Mouse (Mus musculus) limb, embryonic 10.5 days (tissue): Measurements from ENCODE around the gene Ppdpf. TPM values are rescaled to one million over a fixed set of nuclear protein-coding genes. Genes with fewer than 3 reads are reported as not detected.

ENCODE experiments used
- DNase-seq: peaks from one replicate; pipeline ENCODE4 v3.0.0-alpha.2; 2017; ENCODE audit warnings: low spot score
- H3K27ac ChIP-seq: fragments of 300-500 bp; sonication (generic); 2 replicates; pipeline ENCODE4 v1.5.1; 2016; ENCODE audit warnings: mild to moderate bottlenecking
- H3K27me3 ChIP-seq: fragments of 300-500 bp; sonication (generic); 2 replicates; pipeline ENCODE4 v1.6.1; 2016; ENCODE audit warnings: low read depth, mild to moderate bottlenecking; ENCODE audit not compliant: poor library complexity, severe bottlenecking
- H3K36me3 ChIP-seq: fragments of 300-500 bp; sonication (generic); 2 replicates; pipeline ENCODE4 v1.6.1; 2016; ENCODE audit warnings: mild to moderate bottlenecking, moderate library complexity
- H3K4me1 ChIP-seq: fragments of 300-500 bp; sonication (generic); 2 replicates; pipeline ENCODE4 v1.6.1; 2016
- H3K4me3 ChIP-seq: fragments of 300-500 bp; sonication (generic); 2 replicates; pipeline ENCODE4 v1.5.1; 2016; ENCODE audit warnings: mild to moderate bottlenecking, moderate library complexity
- H3K9me3 ChIP-seq: fragments of 300-500 bp; sonication (generic); replicated peaks from 2 replicates; pipeline ENCODE4 v1.6.1; 2016; ENCODE audit warnings: mild to moderate bottlenecking
- WGBS: fragments of 180-500 bp; shearing (Covaris S2); methylation state at CpG from one replicate; pipeline ENCODE4 v1.1.7; 2016; 5-methylcytosine and 5-hydroxymethylcytosine counted together
- polyA plus RNA-seq: library from polyadenylated mRNA; unstranded; fragments of >200 nt; fragmentation: Nextera tagmentation; extraction: Ambion mirVana; gene quantifications from 2 replicates; pipeline ENCODE4 v1.2.1, GENCODE M21; 2016

Ppdpf gene
- polyA plus RNA-seq, 1 experiment from 2014 or later = 428 TPM

- Histone ChIP-seq H3K36me3 (no peaks in the 10 kb centered on the region), H3K4me3 (no peak overlapping the region), H3K4me1 (peaks cover 11% of the 10 kb centered on the region), H3K27ac (no peak overlapping the region), H3K27me3 (peaks cover 91% of the 10 kb centered on the region), H3K9me3 (no peaks in the 10 kb centered on the region)
- 90% methylated on average over 3 of the region's 3 CpGs for WGBS
- DNase-seq = no peak
Measured at GRCm38 (mm10) chr2:181154361-181154760, 32.7 kb upstream of the Ppdpf start.

GRCm38 (mm10) chr2:181154831-181155415, 32.1 kb upstream of the Ppdpf start:
- Histone ChIP-seq H3K36me3 (no peaks in the 10 kb centered on the region), H3K27ac (no peak overlapping the region), H3K4me3 (no peak overlapping the region)

GRCm38 (mm10) chr2:181155801-181156200, 31.2 kb upstream of the Ppdpf start:
- Histone ChIP-seq H3K27me3 (peaks cover 83% of the 10 kb centered on the region), H3K4me1 (peaks cover 18% of the 10 kb centered on the region), H3K9me3 (no peaks in the 10 kb centered on the region), H3K4me3 (no peak overlapping the region), H3K36me3 (no peaks in the 10 kb centered on the region), H3K27ac (no peak overlapping the region)
- DNase-seq = no peak
- 71% methylated on average over 4 of the region's 4 CpGs for WGBS

More at GRCm38 (mm10) chr2:181154831-181155415, 32.1 kb upstream of the Ppdpf start:
- DNase-seq = no peak
- Histone ChIP-seq H3K27me3 (peaks cover 91% of the 10 kb centered on the region), H3K4me1 (peaks cover 16% of the 10 kb centered on the region), H3K9me3 (no peaks in the 10 kb centered on the region)
- 82% methylated on average over 8 of the region's 8 CpGs for WGBS

- H3K4me3 ChIP-seq = peak within 1 kb of the TSS; percentile 42
- H3K27me3 ChIP-seq = peaks cover 76% of the 10 kb centered on the region
- H3K36me3 ChIP-seq = no peaks in the 10 kb centered on the region
- peaks cover 18% of the 10 kb centered on the region for H3K4me1 ChIP-seq
- H3K27ac ChIP-seq = no peak within 1 kb of the TSS
- H3K9me3 ChIP-seq = no peaks in the 10 kb centered on the region
- peak; percentile 40 for DNase-seq
- WGBS = 4% methylated on average over 55 of the region's 55 CpGs
Measured at GRCm38 (mm10) chr2:181156248-181157121, 30.6 kb upstream of the Ppdpf start, which contains the start of gene Eef1a2. Gene Eef1a2, minus strand, starts transcription at chr2:181157014.

- H3K4me3 ChIP-seq = 0 out of 2 replicates have a peak overlapping the region, but pooled peaks have one; percentile 42
- 78% methylated on average over 4 of the region's 4 CpGs for WGBS
Measured at GRCm38 (mm10) chr2:181157180-181157579, 29.9 kb upstream of the Ppdpf start.

GRCm38 (mm10) chr2:181157716-181158302, 29.2 kb upstream of the Ppdpf start:
- DNase-seq = no peak
- H3K27ac ChIP-seq = no peak overlapping the region
- no peaks in the 10 kb centered on the region for H3K9me3 ChIP-seq
- WGBS = 78% methylated on average over 6 of the region's 6 CpGs
- no peaks in the 10 kb centered on the region for H3K36me3 ChIP-seq
- H3K4me1 ChIP-seq = peaks cover 18% of the 10 kb centered on the region
- H3K27me3 ChIP-seq = peaks cover 72% of the 10 kb centered on the region
- H3K4me3 ChIP-seq = no peak overlapping the region

More at GRCm38 (mm10) chr2:181157180-181157579, 29.9 kb upstream of the Ppdpf start:
- H3K9me3 ChIP-seq = no peaks in the 10 kb centered on the region
- H3K27ac ChIP-seq = no peak overlapping the region
- DNase-seq = no peak
- peaks cover 75% of the 10 kb centered on the region for H3K27me3 ChIP-seq
- peaks cover 18% of the 10 kb centered on the region for H3K4me1 ChIP-seq
- H3K36me3 ChIP-seq = no peaks in the 10 kb centered on the region

- Histone ChIP-seq H3K4me3 (no peak overlapping the region), H3K36me3 (no peaks in the 10 kb centered on the region), H3K27me3 (peaks cover 66% of the 10 kb centered on the region), H3K4me1 (peaks cover 18% of the 10 kb centered on the region), H3K9me3 (no peaks in the 10 kb centered on the region), H3K27ac (no peak overlapping the region)
- no peak for DNase-seq
- WGBS = 92% methylated on average over 2 of the region's 2 CpGs
Measured at GRCm38 (mm10) chr2:181158471-181158870, 28.6 kb upstream of the Ppdpf start.

GRCm38 (mm10) chr2:181159091-181159514, 27.9 kb upstream of the Ppdpf start:
- Histone ChIP-seq H3K27ac (no peak overlapping the region), H3K36me3 (no peaks in the 10 kb centered on the region), H3K9me3 (no peaks in the 10 kb centered on the region), H3K4me1 (peaks cover 18% of the 10 kb centered on the region), H3K4me3 (no peak overlapping the region), H3K27me3 (peaks cover 59% of the 10 kb centered on the region)
- no peak for DNase-seq
- WGBS = 60% methylated on average over 7 of the region's 7 CpGs

- Histone ChIP-seq H3K9me3 (no peaks in the 10 kb centered on the region), H3K4me1 (peaks cover 18% of the 10 kb centered on the region), H3K27ac (no peak overlapping the region), H3K27me3 (peaks cover 53% of the 10 kb centered on the region), H3K36me3 (no peaks in the 10 kb centered on the region), H3K4me3 (no peak overlapping the region)
- 4% methylated on average over 2 of the region's 2 CpGs for WGBS
- no peak for DNase-seq
Measured at GRCm38 (mm10) chr2:181159771-181160170, 27.3 kb upstream of the Ppdpf start.

- H3K9me3 ChIP-seq = no peaks in the 10 kb centered on the region
- DNase-seq = no peak
- no peaks in the 10 kb centered on the region for H3K36me3 ChIP-seq
- H3K27ac ChIP-seq = no peak overlapping the region
- H3K4me3 ChIP-seq = no peak overlapping the region
- WGBS = 83% methylated on average over 4 of the region's 4 CpGs
- H3K27me3 ChIP-seq = peaks cover 49% of the 10 kb centered on the region
- H3K4me1 ChIP-seq = peaks cover 18% of the 10 kb centered on the region
Measured at GRCm38 (mm10) chr2:181160821-181161220, 26.2 kb upstream of the Ppdpf start.

GRCm38 (mm10) chr2:181166469-181166868, 20.6 kb upstream of the Ppdpf start:
- Histone ChIP-seq H3K27ac (no peak overlapping the region), H3K36me3 (no peaks in the 10 kb centered on the region), H3K9me3 (no peaks in the 10 kb centered on the region), H3K27me3 (peaks cover 9% of the 10 kb centered on the region; the same call in 1 of the 2 replicates), H3K4me1 (no peaks in the 10 kb centered on the region), H3K4me3 (no peak overlapping the region)
- no peak for DNase-seq
- 97% methylated on average over 5 of the region's 5 CpGs for WGBS

GRCm38 (mm10) chr2:181174646-181175045, 12.4 kb upstream of the Ppdpf start:
- no peaks in the 10 kb centered on the region for H3K36me3 ChIP-seq
- H3K4me3 ChIP-seq = no peak overlapping the region
- no peaks in the 10 kb centered on the region for H3K9me3 ChIP-seq
- H3K27me3 ChIP-seq = no peaks in the 10 kb centered on the region
- no peak for DNase-seq
- no peaks in the 10 kb centered on the region for H3K4me1 ChIP-seq
- WGBS = 86% methylated on average over 3 of the region's 3 CpGs
- no peak overlapping the region for H3K27ac ChIP-seq

GRCm38 (mm10) chr2:181178015-181178414, 9.0 kb upstream of the Ppdpf start:
- H3K4me3 ChIP-seq = no peak overlapping the region
- no peaks in the 10 kb centered on the region for H3K27me3 ChIP-seq
- H3K4me1 ChIP-seq = no peaks in the 10 kb centered on the region
- DNase-seq = no peak
- 81% methylated on average over 3 of the region's 3 CpGs for WGBS
- H3K36me3 ChIP-seq = no peaks in the 10 kb centered on the region
- no peaks in the 10 kb centered on the region for H3K9me3 ChIP-seq
- H3K27ac ChIP-seq = no peak overlapping the region
